Mouse (Mus musculus) neutrophil, adult 5-6 weeks (primary cell): ENCODE results near the gene Gm14137. TPM values are rescaled to one million over a fixed set of nuclear protein-coding genes. Genes with fewer than 3 reads are reported as not detected.
A peak's percentile ranks its signal among the peaks of the same experiment; 100 is the strongest.

Source experiments
- ATAC-seq: fragments of 151-379, 151-347 bp; 2 replicates; pipeline ENCODE4 v1.8.0; 2017; ENCODE audit warnings: mild to moderate bottlenecking, moderate TSS enrichment; ENCODE audit not compliant: insufficient number of reproducible peaks, poor library complexity, low FRiP score, severe bottlenecking; ENCODE audit errors: extremely low read depth
- total RNA-seq: library from RNA; stranded (forward); fragments of 200-1000 nt; gene quantifications from 2 replicates; pipeline ENCODE4 v1.2.3, GENCODE M21; 2017

The Gm14137 gene
- total RNA-seq, 1 experiment from 2014 or later: 1.0 TPM

- ATAC-seq: no peak
These were observed 4.0 kb upstream of the Gm14137 start for GRCm38 (mm10) chr2:119170282-119170681.

DNA sequence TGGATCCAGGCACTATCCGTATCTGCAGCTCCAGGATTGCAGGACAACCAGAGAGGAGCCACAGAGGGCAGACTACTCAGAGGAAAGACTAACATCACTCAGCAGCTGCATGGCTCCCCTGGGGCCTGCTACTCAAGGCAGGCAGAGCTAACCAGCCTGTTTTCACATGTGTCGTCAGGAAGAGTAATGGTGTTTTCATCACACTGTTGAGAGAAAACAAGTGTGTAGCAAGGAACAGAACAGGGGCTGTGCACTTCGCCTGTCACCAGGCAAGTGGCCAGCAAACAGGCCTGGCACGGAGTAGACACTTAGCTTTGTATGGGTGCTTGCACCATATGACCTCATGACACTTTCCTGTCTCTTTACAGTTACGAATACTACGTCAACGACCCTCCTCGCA lies 2.7 kb upstream of the Gm14137 start:
- no peak for ATAC-seq

- no peak for ATAC-seq
These were observed 1.9 kb upstream of the Gm14137 start for GRCm38 (mm10) chr2:119172446-119172845.

DNA sequence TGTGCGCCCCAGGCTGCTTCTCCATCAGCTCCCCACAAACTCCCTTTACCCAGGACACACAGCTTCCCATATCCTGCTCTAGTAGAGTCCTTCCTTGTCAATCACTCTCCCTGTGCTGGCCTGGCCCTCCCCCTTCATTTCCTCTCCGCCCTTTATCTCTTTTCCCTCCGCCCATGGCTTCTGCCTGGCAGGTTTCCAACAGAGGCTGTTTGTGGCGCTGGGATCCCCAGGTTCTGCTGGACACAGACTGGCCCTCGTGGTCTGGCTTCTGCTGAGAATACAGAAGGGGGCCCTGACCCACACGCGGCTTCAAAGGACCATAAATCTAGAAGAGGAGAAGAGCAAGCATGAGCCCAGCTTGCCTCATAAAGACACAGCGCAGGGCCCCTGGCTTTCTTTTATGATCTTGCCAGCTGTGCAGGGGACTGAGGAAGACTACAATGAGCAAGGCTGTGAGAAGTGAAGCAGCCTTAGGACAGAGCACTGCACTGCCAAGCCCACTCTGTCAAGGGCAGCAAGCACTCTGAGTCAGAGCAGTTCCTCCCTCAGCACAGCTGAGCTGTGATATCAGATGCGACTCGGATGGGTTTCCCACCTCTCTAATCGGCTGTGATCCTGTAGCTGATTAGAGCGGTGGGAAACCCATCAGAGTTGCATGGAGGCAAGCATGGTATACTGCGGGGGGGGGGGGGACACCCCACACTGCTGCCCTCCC lies 1.3 kb upstream of the Gm14137 start:
- no peak for ATAC-seq

GRCm38 (mm10) chr2:119174866-119175265 lies 557 bp downstream of the Gm14137 start:
- ATAC-seq: no peak

- ATAC-seq: no peak
These were observed 1.3 kb downstream of the Gm14137 start for GRCm38 (mm10) chr2:119175614-119176013.

GRCm38 (mm10) chr2:119176761-119177160 lies 2.5 kb downstream of the Gm14137 start:
- ATAC-seq: no peak

GRCm38 (mm10) chr2:119177384-119177939 lies 3.2 kb downstream of the Gm14137 start:
- ATAC-seq: no peak

DNA sequence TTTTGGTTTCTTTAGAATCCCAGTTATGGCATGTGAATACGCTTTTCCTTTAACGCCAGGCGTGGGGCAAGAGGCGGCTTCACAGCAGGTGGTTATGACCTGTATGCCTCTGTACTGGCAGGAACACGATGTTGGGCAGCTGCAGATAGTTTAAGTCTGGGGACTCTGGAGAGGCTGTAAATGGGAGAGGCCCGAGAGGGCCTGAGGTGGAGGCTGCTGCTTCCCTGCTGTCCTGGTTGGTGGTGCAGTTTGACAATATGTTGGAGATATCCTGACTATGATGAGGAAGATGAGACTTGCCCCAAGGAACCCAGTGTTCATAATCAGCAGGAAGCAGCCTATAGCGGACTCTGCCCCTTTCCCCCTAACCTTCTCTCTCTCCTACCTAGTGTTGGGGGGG lies 8.6 kb downstream of the Gm14137 start:
- no peak for ATAC-seq

GRCm38 (mm10) chr2:119189029-119189710 lies 14.9 kb downstream of the Gm14137 start:
- ATAC-seq: peak; percentile 90

- ATAC-seq: no peak
These were observed 16.7 kb downstream of the Gm14137 start for GRCm38 (mm10) chr2:119190969-119191368.

DNA sequence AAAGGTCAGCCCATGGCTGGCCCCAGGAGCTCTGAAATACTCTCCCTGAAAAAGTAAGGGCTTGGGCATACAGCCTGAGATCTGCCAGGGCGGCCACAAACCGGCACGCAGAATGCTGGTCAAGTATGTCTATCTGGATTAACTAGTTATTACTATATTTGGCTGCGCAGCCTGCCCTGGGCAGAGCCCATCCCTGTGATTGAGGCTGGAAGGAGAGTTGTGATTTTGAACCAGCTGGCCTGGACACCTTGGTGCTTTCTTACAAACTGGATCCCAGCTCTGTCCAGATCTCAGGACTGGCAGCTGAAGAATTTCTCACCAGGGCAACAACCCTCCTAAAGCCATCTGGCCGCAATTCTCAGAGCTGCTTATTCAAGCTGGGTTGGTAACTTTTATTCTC lies 19.8 kb downstream of the Gm14137 start:
- ATAC-seq: no peak

DNA sequence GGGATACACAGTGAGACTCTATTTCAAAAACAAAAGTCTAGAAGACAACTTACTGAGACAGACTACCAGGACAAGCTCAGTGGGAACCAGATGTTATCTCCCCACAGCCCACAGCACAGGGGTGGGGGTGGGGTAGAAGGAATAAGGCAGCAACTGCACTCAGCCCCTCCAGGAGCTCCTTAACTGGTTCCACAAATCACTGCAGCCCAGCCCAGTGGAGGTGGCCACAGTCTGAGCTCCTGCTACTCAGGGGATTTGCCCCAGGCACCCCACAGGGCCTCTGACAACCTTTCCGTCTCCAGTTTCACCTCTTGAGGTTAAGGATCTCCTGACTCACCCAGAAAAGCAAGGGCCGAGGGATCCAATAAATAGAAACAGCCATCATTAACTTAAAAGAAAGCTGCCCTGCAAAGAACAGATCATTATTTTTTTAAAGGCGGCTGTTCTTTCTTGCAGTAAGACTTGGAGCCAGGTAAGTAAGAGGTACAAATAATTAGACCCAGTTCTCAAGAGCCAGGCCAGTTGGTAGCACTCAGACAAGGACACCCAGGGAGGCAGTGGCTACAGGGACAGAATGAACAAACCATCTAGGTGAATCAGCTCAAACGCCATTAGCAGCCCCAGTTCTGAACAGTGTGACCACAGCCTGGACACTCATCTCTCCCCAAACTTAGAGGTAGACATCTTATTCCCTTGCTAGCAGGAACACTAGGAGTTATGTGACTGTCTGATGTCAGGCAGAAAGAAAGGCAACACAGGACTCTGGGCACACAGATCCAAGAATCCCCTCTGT lies 22.2 kb downstream of the Gm14137 start:
- no peak for ATAC-seq

DNA sequence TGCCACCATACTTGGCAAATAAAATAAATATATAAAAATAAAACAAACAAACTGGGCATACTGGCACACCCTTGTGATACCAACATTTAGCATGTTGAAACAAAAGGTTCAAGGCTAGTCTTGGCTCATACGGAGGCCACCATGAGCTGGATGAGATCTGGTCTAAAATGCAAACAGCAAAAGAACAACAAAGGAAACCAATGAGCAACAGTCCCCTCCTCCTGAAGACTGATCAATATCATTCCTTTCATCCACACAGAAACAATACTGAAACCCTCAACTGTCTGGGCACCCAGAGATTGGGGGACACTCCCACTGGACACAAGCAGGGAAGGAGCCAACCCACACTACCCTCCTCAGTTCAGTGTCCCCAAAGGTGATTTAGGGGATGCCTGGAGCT lies 23.2 kb downstream of the Gm14137 start:
- ATAC-seq: no peak

- ATAC-seq: no peak
These were observed 23.7 kb downstream of the Gm14137 start for GRCm38 (mm10) chr2:119198049-119198448.

- no peak for ATAC-seq
These were observed 24.6 kb downstream of the Gm14137 start for GRCm38 (mm10) chr2:119198934-119199333.

- ATAC-seq: no peak
These were observed 28.7 kb downstream of the Gm14137 start for GRCm38 (mm10) chr2:119202914-119203453.

- ATAC-seq: no peak
These were observed 29.7 kb downstream of the Gm14137 start for GRCm38 (mm10) chr2:119203871-119204460.

DNA sequence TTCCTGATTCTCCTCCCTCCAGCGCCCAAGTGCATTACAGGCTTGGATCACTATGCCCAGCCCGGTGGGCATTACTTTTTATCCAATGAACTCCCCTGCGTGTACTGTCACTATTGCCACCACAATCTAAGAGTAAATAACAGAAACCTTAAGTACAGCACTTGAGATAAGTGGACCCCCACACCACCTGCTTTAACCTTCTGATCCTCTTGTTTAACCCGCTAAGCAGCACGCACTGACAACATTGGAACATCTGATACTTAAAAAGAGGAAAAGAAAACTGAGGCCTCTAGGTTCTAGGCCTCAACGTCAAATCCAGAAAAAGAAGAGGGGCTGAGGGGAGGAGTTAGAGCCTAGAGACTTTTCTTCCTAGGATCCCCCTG lies 33.6 kb downstream of the Gm14137 start:
- no peak for ATAC-seq
